Mouse (Mus musculus) spleen, embryonic (tissue): ENCODE results near the gene Camta1.

Experiments used
- CTCF ChIA-PET: fragments of 350-600 bp; sonication (Branson Sonifier 250); formaldehyde crosslinking; loops from one replicate; lab custom pipeline; 2022; lab: Charles Lee

Camta1 gene

DNA sequence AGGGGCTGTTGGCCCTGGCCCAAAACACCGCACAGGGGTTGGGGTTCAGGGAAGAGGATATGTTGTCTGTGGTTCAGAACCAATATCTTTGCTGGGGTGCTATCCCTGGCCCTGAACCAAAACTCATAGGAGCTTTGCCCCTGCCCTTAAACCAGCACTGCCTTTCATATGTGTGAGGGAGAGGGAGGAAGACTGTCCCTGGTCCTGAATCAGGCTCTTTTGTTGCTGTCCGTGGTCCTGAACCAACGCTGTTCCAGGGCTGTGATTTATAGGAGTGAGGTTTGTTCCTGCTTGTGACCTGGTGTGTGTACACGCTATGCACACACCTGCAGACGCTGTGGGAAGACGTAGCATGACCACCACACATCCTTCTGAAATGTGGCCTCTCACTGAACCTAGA is 256.8 kb downstream of the Camta1 start:
- CTCF ChIA-PET, result no interaction called here

DNA sequence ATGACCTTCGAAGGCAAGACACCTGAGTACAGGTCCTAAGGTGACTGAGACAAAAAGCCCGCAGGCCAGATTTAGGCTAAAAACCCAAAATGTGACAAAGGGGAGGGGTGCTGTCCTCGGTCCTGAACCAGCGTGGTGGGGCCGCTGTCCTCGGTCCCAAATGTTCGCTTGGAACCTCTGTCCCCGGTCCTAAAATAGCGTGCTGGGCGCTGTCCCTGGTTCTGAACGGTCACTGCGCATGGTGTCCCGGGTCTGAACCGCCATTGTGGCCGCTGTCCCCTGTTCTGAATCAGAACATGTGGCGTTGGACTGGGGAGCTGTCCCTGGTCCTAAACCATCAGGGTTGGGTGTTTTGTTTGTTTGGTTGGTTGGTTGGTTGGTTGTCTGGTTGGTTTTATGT is 257.2 kb downstream of the Camta1 start:
- CTCF ChIA-PET, result no interaction called here

DNA sequence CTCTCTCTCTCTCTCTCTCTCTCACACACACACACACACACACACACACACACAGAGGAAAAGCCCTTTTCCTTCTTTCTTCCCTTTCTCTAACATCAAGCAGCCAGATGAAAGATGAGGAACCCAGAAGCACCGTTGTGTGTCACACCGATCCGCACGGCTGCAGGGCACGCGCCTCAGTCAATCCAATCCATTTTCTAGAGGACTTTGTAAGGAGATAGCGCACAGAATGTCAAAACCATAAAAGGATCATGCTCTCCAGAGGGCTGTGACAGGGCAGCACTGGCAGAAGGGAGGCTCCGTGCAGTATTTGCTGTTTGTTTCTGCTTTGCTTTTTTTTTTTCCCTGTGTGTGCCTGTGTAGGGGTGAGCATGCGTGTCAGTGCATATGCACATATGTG is 258.1 kb downstream of the Camta1 start:
- CTCF ChIA-PET, result no interaction called here

DNA sequence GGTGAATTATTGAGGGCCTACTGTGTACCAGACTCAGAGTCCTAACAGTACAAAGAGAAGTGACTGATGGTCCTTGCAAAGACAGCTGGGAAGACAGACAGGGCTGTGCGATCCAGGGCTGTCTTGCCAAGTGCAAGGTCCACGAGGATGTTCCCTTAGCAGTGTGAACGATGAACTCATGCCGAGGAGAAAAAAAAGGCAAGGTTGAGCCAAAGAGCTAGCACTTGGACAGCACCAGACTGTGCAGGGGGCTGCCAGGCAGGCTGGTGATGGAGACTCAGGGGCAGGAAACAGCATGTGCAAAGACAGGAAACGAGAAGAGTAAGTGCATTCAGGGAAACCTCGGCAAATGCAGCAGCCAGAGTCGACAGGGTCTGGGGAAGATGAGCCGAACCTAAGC is 266.6 kb downstream of the Camta1 start:
- CTCF ChIA-PET, result no interaction called here

DNA sequence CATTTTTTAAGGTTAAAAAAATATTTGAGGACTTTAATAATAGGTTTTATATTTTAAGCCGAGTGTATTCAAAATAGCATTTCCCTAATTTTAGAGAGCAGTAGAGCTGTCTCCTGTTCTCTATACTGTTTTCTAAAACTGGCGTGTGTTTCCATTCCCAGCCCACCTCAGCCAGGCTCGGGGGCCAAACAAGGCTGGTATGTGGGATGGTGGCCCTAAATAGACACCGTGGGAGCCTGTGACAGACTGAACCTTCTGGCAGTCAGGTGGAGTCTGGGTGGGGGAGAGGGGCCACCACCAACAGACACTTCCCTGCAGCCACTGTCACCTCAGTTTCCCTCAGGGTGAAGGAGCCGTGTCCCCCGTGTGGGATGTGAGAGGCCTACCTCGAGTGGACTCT is 268.6 kb downstream of the Camta1 start:
- CTCF ChIA-PET, result no interaction called here

DNA sequence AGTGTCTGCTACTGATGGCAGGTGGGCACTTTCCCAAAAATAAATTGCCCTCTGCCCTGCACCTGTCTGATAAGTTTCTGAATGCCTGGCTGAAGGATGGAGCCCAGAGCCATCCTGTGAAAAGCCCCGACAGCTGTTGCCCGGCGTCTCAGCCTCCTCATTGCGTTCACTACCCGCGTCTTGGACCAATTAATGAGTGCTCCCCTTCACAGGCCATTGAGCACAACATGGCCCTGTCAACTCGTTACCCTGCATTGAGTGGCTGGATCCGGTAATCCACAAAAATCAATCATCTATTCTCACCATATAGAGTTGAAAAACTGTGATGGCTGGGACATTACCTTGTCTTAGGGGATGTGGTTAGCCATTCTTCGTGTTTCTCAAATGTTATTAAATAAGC is 275.6 kb downstream of the Camta1 start:
- CTCF ChIA-PET, result no interaction called here

DNA sequence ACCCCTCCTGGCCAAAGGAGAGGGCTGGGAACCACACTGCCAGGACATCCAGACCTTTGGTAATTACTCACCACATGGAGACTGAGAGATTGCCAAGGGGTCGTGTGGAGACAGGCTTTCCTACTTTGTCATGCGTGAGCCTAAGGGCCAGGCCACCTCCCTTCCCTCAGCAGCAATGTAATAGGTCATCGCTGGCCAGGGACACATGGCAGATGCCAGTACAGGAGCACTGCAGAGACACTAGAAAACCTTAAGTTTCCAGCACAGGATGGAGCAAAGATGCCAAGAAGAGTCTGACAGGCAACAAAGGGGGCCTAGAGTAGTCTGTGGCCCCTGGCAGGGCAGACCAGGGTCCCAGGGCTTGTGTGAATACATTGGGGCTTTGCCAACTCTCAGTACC is 283.7 kb downstream of the Camta1 start:
- CTCF ChIA-PET, result no interaction called here

DNA sequence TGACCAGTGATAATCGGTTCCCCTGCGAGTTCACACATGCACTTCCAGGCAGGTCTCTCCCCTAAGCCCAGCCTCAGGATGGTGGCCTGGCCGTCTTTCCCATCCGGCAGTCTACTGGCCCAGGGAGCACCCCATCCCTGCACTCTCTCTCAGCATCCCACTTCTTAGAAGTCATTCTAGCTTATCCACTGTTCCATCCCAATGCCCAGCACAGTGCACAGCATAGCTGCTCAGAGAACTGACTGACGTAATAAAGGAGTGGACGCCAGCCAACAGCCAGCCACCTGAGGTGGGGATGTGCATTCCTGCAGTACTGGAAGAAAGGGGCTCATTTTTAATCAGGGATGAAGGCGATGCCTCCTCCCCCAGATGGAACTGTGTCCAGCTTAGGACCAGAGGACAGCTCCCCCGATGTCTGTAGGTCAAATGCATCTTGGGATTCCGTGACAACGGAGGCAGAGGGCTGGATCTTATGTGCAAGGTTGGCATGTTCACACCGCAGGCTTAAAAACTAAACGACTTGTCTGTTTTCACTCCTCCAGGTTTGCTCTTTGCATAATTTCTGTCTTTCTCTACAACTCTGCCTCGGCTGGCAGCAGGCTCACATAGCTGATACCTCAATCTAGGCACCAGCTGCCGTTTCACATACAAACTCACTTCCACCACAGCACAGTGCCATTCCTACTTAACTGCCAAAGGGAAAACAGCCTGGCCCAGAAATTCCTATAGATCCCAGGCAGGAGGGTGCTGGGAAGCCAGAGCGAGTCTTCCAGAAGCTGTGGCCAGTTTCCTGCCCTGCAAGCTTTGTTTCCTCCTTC is 285.2 kb downstream of the Camta1 start:
- CTCF ChIA-PET, result no interaction called here

DNA sequence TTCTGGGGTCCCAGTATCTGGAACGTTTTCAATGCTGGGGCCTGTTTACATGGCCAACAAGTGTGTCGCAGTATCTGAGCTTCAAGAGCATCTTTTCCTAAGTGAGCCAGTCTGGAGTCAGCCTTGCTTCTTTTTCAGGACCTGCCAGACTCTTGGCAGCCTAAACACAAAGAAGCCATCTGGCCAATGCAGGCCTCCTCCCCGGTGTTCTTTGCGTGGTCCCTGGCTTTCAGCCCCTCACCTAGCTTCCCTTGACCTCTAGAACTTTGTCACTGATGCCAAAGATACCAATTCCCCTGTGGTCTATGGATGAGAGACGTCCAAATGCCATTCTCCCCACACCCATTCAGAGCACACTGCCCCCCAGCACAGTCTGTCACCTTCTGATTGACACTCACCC is 289.0 kb downstream of the Camta1 start:
- CTCF ChIA-PET, result no interaction called here

DNA sequence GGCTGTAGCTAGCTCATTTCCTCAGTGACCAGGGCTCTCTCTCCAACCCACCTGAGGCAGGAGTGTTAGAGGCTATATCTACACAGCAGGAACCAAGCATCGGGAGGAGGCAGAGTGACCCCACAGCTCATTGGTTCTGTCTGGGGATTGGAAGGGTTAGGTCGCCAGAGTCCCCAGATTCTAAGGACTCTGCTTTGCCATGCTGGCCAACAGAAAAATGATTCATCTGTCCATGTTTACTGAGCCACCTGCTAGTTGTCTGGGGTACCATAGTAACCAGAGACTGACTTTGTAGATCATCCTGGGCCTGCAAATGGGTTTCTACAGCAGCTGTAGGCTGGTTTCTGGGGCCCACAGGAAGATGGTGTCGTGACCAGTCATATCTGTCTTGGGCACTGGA is 292.1 kb downstream of the Camta1 start:
- CTCF ChIA-PET, result no interaction called here

DNA sequence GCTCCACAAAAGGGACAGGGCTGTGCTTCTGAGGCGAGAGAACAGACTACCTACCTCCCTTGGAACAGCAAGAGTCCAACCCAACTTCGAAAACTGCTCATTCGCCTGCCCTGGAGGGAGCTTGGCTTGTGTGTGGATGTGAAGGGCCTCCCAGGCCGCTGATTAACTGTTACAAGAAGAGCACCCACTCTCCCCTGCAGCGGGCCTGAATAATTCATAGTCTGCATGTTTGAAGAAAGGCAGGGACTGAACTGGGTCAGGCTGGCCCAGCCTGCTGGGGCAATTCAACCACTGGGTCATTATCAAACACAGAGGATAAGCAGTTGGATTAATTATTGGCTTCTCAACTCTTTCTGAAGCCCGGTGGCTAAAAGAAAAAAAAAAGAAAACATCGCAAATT is 292.8 kb downstream of the Camta1 start:
- CTCF ChIA-PET, result no interaction called here

DNA sequence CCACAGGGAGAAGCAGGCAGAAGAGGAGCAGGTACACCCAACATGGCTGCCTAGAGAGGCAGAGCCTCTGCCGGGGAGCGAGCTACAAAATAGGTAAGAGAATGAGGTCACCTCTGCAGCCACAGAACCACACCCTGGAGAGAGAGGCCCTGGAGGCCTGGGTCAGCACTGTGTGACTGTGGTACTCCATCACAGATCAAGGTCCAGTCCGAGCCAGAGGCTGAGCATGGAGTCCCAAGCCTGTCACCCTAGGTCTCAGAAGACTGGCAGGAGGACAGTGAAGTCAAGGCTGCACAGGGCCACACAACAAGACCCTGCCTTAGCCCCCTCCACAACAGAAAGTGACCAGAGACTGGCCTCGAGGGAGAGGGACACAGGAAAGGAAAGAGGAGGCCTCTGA is 294.6 kb downstream of the Camta1 start:
- CTCF ChIA-PET, result no interaction called here

DNA sequence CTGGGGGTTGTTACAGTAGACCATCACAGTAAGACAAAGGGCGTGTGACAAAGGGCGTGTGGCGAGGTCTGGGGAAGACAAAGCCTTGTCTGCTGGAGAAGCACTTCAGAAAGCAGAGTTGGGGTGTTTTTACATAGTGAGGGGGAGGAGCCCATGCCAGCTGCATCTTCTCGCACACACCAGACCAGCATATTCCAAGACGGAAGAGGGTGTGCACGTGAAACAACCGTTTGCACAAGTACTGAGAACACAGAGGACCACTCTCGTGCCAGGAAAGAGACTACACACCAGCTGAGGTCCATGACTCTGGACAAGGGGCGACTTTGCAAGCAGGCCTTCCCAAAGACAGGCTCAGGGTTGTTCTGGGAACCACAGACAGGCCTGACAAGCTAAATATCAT is 306.2 kb downstream of the Camta1 start:
- CTCF ChIA-PET, result no interaction called here

DNA sequence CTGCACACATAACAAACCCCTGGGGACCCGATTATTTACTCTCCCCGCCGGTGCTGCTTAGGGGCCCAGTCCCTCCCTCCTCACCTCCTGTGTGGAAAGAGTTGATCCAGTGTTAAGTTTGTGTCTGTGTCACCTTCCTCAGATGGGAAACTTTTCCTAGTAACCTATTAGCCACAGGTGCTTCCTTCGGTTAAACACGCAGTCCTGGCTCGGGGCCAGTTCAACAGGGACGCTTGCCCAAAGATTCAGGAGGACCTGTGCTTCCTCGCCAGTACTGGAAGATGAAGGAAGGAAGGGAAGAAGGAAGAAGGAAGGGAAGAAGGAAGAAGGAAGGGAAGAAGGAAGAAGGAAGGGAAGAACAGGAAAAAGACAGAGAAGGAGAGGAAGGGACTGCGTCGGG is 312.2 kb downstream of the Camta1 start:
- CTCF ChIA-PET, result no interaction called here

DNA sequence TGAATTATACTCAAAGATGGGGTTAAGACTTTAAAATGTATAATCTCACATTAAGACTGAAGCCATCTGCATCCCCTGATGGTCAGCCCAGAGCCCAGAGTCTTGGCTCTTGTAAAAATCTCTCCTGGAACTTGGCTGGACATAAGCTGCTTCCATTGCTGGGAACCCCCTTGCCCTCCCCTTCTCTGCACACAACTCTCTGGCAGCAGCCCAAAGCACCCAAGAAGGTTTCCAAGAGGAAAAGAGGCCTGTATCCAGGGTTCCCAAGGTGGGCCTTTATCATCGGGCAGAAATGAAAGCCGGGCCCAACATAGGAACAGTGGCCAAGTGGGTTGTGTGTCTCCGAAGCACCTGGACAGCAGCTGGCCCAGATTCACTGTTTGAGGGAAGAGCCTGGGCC is 316.2 kb downstream of the Camta1 start:
- CTCF ChIA-PET, result no interaction called here

DNA sequence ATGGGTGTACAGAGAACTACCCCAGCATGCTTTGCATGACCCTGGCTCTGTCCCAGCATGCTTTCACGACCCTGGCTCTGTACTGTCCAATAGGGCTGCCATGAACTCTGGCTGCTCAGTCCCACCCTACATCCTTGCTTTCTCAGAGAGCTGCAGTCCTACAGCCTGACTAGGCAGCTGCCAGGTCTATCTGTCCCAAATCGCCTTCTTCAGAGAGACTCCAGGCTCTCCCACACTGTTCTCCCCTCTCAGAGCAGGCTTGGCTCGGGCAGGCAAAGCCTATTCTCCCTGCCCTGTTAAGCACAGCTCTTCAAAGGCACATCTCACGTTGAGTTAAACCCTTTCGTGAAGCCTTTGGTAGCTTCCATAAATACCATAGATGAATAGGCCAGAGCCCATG is 317.5 kb downstream of the Camta1 start:
- CTCF ChIA-PET, result no interaction called here

DNA sequence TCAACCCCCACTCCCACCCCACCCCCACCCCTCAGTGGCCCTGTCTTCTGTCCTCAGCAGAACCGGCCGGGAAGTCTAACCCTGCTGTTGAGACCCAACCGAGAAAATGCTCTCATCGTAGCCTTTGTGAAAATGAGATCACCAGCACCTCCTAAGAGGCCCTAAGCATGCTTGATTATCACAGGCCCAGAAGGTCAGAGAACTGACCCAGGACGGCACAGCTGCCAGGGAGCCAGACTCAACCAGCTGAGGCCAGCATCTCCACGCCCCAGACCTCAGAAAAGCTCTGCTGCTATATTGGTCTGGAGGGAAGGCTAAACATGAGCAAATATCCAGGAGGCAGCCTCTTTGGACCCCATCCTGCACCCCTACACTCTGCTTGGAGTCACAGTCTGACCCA is 321.1 kb downstream of the Camta1 start:
- CTCF ChIA-PET, result no interaction called here

DNA sequence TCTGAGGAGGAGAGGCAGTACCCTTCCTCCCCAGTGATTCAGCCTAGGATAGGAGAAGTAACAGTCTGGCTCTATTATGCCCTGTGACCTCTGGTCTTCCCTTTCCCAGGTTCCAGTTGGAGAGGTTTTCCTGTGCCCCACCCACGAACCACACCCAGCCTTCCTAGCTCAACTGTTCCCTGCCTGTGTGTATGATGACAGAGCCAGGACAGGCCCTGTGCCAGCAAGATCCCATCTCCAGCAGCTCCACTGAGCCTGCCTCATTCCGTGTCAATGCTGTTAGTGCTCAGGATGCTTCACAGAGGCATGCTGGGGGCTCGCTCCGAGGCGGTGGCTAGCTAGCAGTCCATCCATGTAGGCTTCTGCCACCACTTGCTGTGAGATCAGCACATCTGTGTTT is 321.8 kb downstream of the Camta1 start:
- CTCF ChIA-PET, result no interaction called here

DNA sequence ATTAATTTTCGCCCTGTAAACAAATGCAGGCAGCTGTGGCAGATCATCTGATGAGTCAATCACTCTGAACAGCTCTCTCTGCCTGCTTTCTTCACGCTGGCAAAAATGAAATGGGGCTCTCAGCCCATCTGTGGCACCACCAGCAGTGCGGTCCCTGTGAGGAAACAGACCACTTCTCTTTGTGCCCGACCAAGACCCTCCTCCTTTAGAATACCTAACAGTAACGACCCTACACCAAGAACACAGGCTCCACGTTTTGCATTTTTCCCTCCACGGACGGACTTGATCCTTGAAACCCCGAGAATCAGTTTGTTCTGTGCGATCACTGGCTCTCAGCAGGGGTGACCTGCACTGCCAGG is 322.5 kb downstream of the Camta1 start:
- CTCF ChIA-PET, result no interaction called here

DNA sequence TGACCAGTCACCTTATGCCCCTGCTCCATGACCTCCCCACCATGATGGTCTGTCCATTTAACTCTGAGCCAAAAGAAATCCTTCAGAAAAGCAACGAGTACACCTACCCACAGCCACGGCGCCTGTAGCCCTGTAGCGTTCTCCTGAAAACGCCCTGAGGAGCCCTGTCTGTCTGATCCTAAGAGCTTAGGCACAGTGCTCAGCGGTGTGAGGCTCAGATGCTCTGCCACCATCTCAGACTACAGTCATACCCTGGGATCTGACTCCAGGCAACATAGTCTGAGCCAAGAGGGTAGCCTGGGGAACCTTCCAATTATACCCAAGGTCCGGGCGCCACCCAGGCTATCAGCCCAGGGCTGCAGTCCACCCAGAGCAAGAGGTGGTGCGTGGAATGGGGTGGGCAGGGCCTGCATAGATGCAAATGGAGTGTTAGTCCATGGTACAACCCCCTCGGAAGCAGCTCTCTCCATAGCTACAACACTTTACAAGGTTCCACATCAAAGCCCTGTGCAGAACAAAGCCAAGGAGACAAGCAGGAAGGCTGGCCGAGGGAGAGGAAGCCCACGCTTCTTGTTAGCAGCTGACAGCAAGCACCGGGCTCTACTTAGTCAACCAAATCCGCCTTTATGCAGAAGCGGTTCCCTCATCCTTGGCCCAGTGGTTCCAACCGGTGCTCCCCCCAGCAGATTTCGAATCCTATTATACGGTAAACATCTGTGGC is 323.1 kb downstream of the Camta1 start:
- CTCF ChIA-PET, result no interaction called here

DNA sequence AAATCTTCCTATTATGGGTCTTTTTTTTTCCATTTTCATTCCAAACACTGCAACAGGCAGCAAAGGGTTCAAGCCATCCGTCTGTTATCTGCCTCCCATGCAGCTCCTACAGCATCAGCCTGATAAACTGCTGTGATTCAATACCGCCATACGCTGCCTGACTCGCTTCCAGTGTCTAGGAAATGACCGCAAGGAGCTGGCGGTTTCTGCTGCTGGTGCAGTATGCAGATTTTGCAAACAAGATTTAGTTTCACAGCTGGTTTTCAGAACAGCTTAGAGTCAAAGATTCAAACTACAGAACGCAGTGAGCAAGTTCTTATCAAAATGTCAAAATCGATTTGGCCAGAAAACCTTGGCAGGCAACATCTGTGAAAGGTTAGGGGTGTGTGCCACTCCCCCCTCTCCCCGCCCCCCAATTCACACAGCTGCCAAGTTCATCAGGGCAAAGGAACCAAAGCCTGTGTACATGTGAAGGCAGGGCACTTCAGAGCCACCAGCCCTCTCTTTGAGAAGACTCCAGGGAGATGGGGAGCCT is 325.7 kb downstream of the Camta1 start:
- CTCF ChIA-PET, result no interaction called here

DNA sequence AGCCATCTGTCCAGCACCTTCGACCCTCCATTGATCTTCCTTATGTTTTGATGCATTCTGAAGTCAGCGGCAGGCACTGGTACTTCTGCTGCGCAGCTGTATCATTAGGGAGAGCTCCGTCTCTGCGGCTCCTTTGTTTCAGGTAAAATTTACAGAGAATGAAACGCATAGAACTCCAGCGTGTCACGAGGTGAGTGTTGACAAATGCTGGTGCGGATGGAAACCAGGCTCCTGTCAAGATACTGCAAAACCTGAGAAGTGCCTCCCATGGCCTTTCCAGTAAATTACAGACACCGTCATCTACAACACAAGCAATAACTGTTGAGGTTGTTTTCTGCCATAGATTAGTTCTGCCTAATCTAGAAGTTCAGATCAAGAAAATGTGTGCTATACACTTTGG is 328.2 kb downstream of the Camta1 start:
- CTCF ChIA-PET, result no interaction called here

DNA sequence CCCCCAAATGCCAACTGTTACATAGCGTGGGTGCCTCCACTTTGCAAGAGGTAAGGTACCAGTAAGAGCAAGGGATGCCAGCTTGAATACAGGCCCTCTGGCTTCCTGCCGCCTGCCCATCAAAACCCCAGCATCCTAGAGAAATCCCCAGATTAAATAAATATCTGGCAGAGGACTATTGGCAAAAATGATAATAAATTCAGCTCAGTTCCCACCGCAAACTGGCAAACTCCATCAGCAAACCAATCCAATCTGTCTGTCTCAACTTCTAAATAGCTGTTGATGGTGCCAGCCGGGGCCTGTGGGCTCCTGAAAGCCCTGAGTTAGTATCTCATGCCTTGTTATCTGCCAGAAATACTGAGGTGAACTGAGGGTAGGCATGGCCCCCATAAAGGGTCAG is 333.2 kb downstream of the Camta1 start:
- CTCF ChIA-PET, result no interaction called here
